Mouse (Mus musculus) neural tube, embryonic 11.5 days (tissue): ENCODE results near the gene Gm42421. TPM values are rescaled to one million over a fixed set of nuclear protein-coding genes. Genes with fewer than 3 reads are reported as not detected.
A peak's percentile ranks its signal among the peaks of the same experiment; 100 is the strongest.

Source experiments
- ATAC-seq: fragments of 200-750 bp; cut with Nextera tagmentation; 2 replicates; pipeline ENCODE4 v1.8.0; 2017; ENCODE audit warnings: moderate number of reproducible peaks, mild to moderate bottlenecking, moderate TSS enrichment, moderate library complexity; ENCODE audit not compliant: insufficient read depth, low FRiP score, low TSS enrichment
- DNase-seq: peaks from one replicate; pipeline ENCODE4 v3.0.0-alpha.2; 2015; ENCODE audit warnings: low spot score
- H3K27ac ChIP-seq: fragments of 300-500 bp; sonication (generic); 2 replicates; pipeline ENCODE4 v1.5.1; 2014; ENCODE audit warnings: low read depth, mild to moderate bottlenecking, low read length
- H3K27me3 ChIP-seq: fragments of 300-500 bp; sonication (generic); 2 replicates; pipeline ENCODE4 v1.6.1; 2014; ENCODE audit warnings: mild to moderate bottlenecking, low read length, mixed read lengths; ENCODE audit not compliant: control insufficient read depth, insufficient read depth
- H3K36me3 ChIP-seq: fragments of 300-500 bp; sonication (generic); 2 replicates; pipeline ENCODE4 v1.6.1; 2014; ENCODE audit warnings: mild to moderate bottlenecking, low read length, moderate library complexity, mixed read lengths; ENCODE audit not compliant: control insufficient read depth, insufficient read depth
- H3K4me1 ChIP-seq: fragments of 300-500 bp; sonication (generic); 2 replicates; pipeline ENCODE4 v1.6.1; 2014; ENCODE audit warnings: low read length, mixed read lengths; ENCODE audit not compliant: control insufficient read depth, insufficient read depth
- H3K4me2 ChIP-seq: fragments of 300-500 bp; sonication (generic); 2 replicates; pipeline ENCODE4 v1.6.1; 2014; ENCODE audit warnings: low read depth, mild to moderate bottlenecking, moderate library complexity
- H3K4me3 ChIP-seq: fragments of 300-500 bp; sonication (generic); 2 replicates; pipeline ENCODE4 v1.5.1; 2014; ENCODE audit warnings: low read depth, low read length
- H3K9ac ChIP-seq: fragments of 300-500 bp; sonication (generic); 2 replicates; pipeline ENCODE4 v1.6.1; 2014; ENCODE audit warnings: mild to moderate bottlenecking, low read length
- H3K9me3 ChIP-seq: fragments of 300-500 bp; sonication (generic); 2 replicates; pipeline ENCODE4 v1.6.1; 2016; ENCODE audit warnings: low read length; ENCODE audit not compliant: control insufficient read depth
- WGBS: fragments of 180-500 bp; shearing (Covaris S2); extraction: QIAGEN DNeasy Blood & Tissue Kit; methylation state at CpG from one replicate; pipeline ENCODE4 v1.1.7; 2014; 5-methylcytosine and 5-hydroxymethylcytosine counted together
- polyA plus RNA-seq: library from polyadenylated mRNA; unstranded; fragments of >200 nt; fragmentation: Nextera tagmentation; extraction: Ambion mirVana; gene quantifications from 2 replicates; pipeline ENCODE4 v1.2.1, GENCODE M21; 2014

Gene Gm42421
- polyA plus RNA-seq, 1 experiment from 2014 or later, result 1.4 TPM

GRCm38 (mm10) chr5:143908926-143909325 lies 19.0 kb upstream of the Gm42421 start:
- Histone ChIP-seq H3K36me3 (peaks cover 4% of the 10 kb centered on the region), H3K4me1 (peaks cover 12% of the 10 kb centered on the region), H3K4me2 (peak overlapping the region; percentile 83), H3K27ac (peak overlapping the region; percentile 50; the same call in 1 of the 2 replicates), H3K9ac (peak overlapping the region; percentile 63), H3K27me3 (no peaks in the 10 kb centered on the region), H3K4me3 (peak overlapping the region; percentile 56), H3K9me3 (no peaks in the 10 kb centered on the region)
- DNase-seq (no peak), ATAC-seq (no peak)
- WGBS, result under 1% methylated on average over 9 of the region's 9 CpGs

DNA sequence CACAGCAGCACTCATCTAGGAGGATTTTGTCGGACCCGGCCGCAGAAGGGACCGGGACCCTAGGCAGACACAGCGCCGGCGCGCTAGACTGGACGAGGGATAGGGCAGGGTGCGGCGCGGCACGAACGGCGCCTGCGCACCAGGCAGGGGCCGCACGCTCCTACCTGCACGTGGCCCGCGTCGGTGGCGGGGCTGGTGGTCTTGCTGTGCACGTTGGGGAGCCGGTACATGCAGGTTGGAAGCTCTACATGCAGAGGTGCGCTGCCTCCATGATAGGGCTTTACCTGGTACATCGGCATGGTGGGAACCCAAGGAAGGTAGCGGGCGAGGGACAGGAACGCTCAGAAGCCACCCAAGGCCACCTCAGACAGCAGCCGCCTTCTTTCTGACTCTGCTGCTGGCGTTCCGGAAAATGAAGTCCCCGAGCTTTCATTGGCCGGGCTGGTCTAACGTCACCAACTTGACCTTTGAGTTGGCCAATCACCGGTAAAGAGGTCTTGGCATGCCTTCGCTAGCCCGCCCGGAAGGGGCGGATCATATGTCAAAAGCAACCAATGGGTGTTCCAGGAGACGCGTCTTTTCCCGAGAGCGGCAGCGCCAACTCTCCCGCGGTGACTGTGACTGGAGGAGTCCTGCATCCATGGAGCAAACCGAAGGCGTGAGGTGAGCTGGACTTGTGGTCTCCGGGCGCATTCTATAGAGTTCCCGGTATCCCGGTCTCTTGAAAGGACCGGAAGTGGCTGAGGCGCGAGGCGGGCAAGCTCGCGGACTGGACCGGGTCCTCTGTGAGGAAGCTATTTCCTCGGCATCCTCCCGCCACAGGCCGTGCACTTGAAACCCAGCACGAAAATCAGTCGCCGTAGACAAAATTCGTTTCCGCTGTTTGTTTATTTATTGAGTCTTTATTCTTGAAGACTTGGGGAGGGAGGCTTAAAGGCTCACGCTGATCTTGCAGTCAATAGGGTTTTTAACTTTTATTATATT lies 18.3 kb upstream of the Gm42421 start, which contains the start of the genes Aimp2 and Pms2:
Gene Aimp2, minus strand, starts transcription at position 431 of the 984 bp plus-strand sequence.
Gene Pms2, plus strand, starts transcription at position 548 of the 984 bp plus-strand sequence.
- Histone ChIP-seq H3K4me1 (peaks cover 12% of the 10 kb centered on the region), H3K27ac (peak within 1 kb of the TSS; percentile 50; the same call in 1 of the 2 replicates), H3K9ac (peak within 1 kb of the TSS; percentile 63), H3K36me3 (peaks cover 4% of the 10 kb centered on the region), H3K4me2 (peak within 1 kb of the TSS; percentile 83), H3K4me3 (peak within 1 kb of the TSS; percentile 56), H3K27me3 (no peaks in the 10 kb centered on the region), H3K9me3 (no peaks in the 10 kb centered on the region)
- WGBS, result under 1% methylated on average over 70 of the region's 70 CpGs
- peak; percentile 96 for DNase-seq
- ATAC-seq, result peak; percentile 98

DNA sequence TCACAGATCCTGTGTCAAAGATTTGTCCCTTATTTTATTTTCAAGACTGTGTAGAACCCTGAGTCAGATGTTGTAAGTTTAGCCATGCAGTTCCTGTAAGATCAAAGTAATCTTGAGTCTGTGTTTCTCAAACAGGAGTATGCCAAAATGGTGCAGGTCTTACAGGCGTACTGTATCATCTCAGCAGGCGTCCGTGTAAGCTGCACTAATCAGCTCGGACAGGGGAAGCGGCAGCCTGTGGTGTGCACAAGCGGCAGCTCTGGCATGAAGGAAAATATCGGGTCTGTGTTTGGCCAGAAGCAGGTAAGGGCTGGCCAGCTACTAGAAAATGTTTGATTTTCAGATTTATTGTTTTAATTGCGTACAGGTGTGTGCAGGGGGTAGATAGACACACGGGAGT lies 11.8 kb upstream of the Gm42421 start:
- DNase-seq (no peak), ATAC-seq (no peak)
- peaks cover 4% of the 10 kb centered on the region for H3K36me3 ChIP-seq

DNA sequence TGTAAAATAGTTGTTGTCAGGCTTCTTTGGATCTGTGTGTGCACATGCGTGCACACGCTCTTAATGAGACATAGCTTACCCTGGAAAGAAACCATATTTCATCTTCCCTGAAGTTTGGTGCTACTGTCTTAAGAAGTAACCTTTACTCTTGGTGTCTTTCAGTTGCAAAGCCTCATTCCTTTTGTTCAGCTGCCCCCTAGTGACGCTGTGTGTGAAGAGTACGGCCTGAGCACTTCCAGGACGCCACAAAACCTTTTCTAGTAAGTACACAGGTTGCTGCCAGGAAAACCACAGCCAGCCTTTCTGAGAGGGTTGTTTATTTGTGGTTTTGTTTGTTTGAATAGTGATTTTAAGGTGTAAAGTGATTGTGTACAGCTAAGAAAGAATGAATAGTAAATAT lies 10.6 kb upstream of the Gm42421 start:
- DNase-seq (peak; percentile 42), ATAC-seq (no peak)
- Histone ChIP-seq H3K27ac (no peak overlapping the region), H3K27me3 (no peaks in the 10 kb centered on the region), H3K4me3 (no peak overlapping the region), H3K9ac (no peak overlapping the region), H3K36me3 (peaks cover 6% of the 10 kb centered on the region), H3K4me1 (no peaks in the 10 kb centered on the region), H3K9me3 (no peaks in the 10 kb centered on the region), H3K4me2 (no peak overlapping the region)
- 59% methylated on average over 5 of the region's 5 CpGs for WGBS

More for the DNA sequence above, 11.8 kb upstream of the Gm42421 start:
- Histone ChIP-seq H3K4me1 (no peaks in the 10 kb centered on the region), H3K4me3 (no peak overlapping the region), H3K4me2 (no peak overlapping the region), H3K9ac (no peak overlapping the region), H3K27me3 (no peaks in the 10 kb centered on the region), H3K9me3 (no peaks in the 10 kb centered on the region), H3K27ac (no peak overlapping the region)
- 93% methylated on average over 9 of the region's 9 CpGs for WGBS

DNA sequence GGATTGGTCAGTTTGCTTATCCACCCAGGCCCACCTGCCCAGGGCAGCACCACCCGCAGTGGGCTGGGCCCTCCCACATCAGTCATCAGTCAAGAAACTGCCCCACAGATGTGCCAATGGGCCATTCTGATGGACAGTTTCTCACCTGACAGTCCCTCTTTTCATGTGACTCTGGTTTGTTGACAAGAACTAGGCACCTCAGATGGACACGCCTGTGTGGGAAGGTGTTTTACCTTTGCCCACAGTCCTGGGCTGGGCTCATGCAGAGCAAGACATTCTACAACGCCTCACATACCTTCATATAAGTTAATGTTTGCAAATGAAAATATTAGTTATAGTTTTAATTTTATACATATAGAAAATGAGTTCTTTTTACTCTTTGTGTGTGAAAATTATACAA lies 9.9 kb upstream of the Gm42421 start:
- Histone ChIP-seq H3K4me2 (no peak overlapping the region), H3K4me3 (no peak overlapping the region), H3K36me3 (peaks cover 6% of the 10 kb centered on the region), H3K9me3 (no peaks in the 10 kb centered on the region), H3K27ac (no peak overlapping the region), H3K4me1 (no peaks in the 10 kb centered on the region), H3K9ac (no peak overlapping the region), H3K27me3 (no peaks in the 10 kb centered on the region)
- WGBS, result 95% methylated on average over 3 of the region's 3 CpGs
- no peak for ATAC-seq
- no peak for DNase-seq

DNA sequence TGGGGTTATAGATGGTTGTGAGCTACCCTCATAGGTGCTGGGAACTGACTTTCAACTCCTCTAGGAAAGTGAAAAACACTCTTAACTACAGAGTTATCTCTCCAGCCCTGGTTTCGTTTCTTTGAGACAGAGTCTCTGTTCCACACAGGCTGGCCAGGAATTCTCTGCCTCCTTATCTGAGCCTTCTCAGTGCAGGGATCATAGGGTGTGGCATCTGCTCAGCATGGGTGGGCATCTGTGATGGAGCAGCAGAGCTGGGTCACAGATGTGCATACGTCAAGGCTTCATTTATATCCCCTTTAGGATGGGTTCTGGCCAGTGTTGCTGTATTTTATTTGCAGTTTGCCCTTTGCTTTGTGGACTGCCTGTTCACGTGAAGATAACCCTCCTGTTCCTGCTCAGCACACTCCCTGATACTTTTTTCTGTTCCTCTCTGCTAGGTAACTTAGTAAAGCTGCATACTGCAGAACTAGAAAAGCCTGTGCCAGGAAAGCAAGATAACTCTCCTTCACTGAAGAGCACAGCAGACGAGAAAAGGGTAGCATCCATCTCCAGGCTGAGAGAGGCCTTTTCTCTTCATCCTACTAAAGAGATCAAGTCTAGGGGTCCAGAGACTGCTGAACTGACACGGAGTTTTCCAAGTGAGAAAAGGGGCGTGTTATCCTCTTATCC lies 3.1 kb upstream of the Gm42421 start:
- H3K9me3 ChIP-seq, result no peaks in the 10 kb centered on the region
- WGBS, result 94% methylated on average over 6 of the region's 6 CpGs
- H3K4me1 ChIP-seq, result no peaks in the 10 kb centered on the region
- ATAC-seq, result no peak
- no peaks in the 10 kb centered on the region for H3K27me3 ChIP-seq
- H3K4me2 ChIP-seq, result no peak overlapping the region
- no peak overlapping the region for H3K9ac ChIP-seq
- H3K4me3 ChIP-seq, result no peak overlapping the region
- DNase-seq, result no peak
- H3K36me3 ChIP-seq, result peaks cover 14% of the 10 kb centered on the region
- no peak overlapping the region for H3K27ac ChIP-seq

GRCm38 (mm10) chr5:143929291-143929690 lies 1.3 kb downstream of the Gm42421 start:
- H3K36me3 ChIP-seq, result peaks cover 10% of the 10 kb centered on the region
- no peak for ATAC-seq
- 89% methylated on average over 4 of the region's 4 CpGs for WGBS

GRCm38 (mm10) chr5:143930656-143931055 lies 2.7 kb downstream of the Gm42421 start:
- 95% methylated on average over 12 of the region's 12 CpGs for WGBS
- H3K27me3 ChIP-seq, result no peaks in the 10 kb centered on the region
- H3K4me3 ChIP-seq, result no peak overlapping the region
- no peaks in the 10 kb centered on the region for H3K4me1 ChIP-seq
- no peaks in the 10 kb centered on the region for H3K9me3 ChIP-seq
- ATAC-seq (no peak), DNase-seq (no peak)
- H3K9ac ChIP-seq, result no peak overlapping the region
- H3K36me3 ChIP-seq, result peaks cover 7% of the 10 kb centered on the region
- no peak overlapping the region for H3K27ac ChIP-seq
- no peak overlapping the region for H3K4me2 ChIP-seq

More at GRCm38 (mm10) chr5:143929291-143929690, 1.3 kb downstream of the Gm42421 start:
- no peaks in the 10 kb centered on the region for H3K27me3 ChIP-seq
- no peaks in the 10 kb centered on the region for H3K9me3 ChIP-seq
- no peak overlapping the region for H3K4me3 ChIP-seq
- H3K9ac ChIP-seq, result no peak overlapping the region
- H3K4me2 ChIP-seq, result no peak overlapping the region
- no peaks in the 10 kb centered on the region for H3K4me1 ChIP-seq
- no peak overlapping the region for H3K27ac ChIP-seq
- no peak for DNase-seq
